9 mouse cellular contexts compared by ENCODE assay signal in genomic region chr9:66294980-66295410, GRCm38 (mm10). TPM values are rescaled to one million over a fixed set of nuclear protein-coding genes. Genes with fewer than 3 reads are reported as not detected.
DNase-seq lines count a peak whose midpoint lies in the region; ATAC-seq lines count a peak whose summit lies in the region.
"Had no signal": no experiment of that assay in that cellular context is flagged by ENCODE, and none has a peak within 500 bp of the region (broad histone marks: within the 10 kb centered on the region; RNA-seq: fewer than 3 reads in every experiment).

No protein-coding gene starts in this region.

- H3K4me1 ChIP-seq in neural tube, embryonic 11.5 days (ENCODE audit: control insufficient read depth, insufficient read depth, low read length) = 0 out of 2 replicates have a peak, but pooled peaks cover 4% of the 10 kb centered on the region
- H3K4me1 ChIP-seq in embryonic facial prominence, embryonic 14.5 days (ENCODE audit: control insufficient read depth, insufficient read depth, low read length) = no peaks in the 10 kb centered on the region
- peaks cover 5% of the 10 kb centered on the region; the same call in 1 of the 2 replicates for H3K4me1 ChIP-seq in hindbrain, embryonic 15.5 days (replicated peaks)
- H3K4me1 ChIP-seq: stomach, embryonic 15.5 days had no signal

- no peak for ATAC-seq in neural tube, embryonic 11.5 days (ENCODE audit: insufficient read depth, low FRiP score, low TSS enrichment)
- ATAC-seq in embryonic facial prominence, embryonic 14.5 days (ENCODE audit: low read depth) = peak; percentile 60
- 0 out of 2 replicates have a peak, but pooled peaks have one; percentile 27 for ATAC-seq in hindbrain, embryonic 15.5 days (ENCODE audit: low FRiP score, low read depth)

- no peak overlapping the region for H3K4me3 ChIP-seq in neural tube, embryonic 11.5 days (ENCODE audit: low read depth, low read length)
- H3K4me3 ChIP-seq in embryonic facial prominence, embryonic 14.5 days (ENCODE audit: low read depth, low read length) = no peak overlapping the region
- no peak overlapping the region for H3K4me3 ChIP-seq in hindbrain, embryonic 15.5 days
- H3K4me3 ChIP-seq: stomach, embryonic 15.5 days had no signal

- 4% methylated on average over 3 of the region's 3 CpGs for WGBS in neural tube, embryonic 11.5 days
- WGBS in embryonic facial prominence, embryonic 14.5 days = 4% methylated on average over 3 of the region's 3 CpGs
- WGBS in hindbrain, embryonic 15.5 days = 5% methylated on average over 3 of the region's 3 CpGs

- peak overlapping the region; percentile 49; the same call in 1 of the 2 replicates for H3K27ac ChIP-seq in neural tube, embryonic 11.5 days (ENCODE audit: low read depth, low read length)
- no peak overlapping the region for H3K27ac ChIP-seq in embryonic facial prominence, embryonic 14.5 days (replicated peaks; ENCODE audit: low read depth, low read length)
- no peak overlapping the region for H3K27ac ChIP-seq in hindbrain, embryonic 15.5 days (replicated peaks)
- H3K27ac ChIP-seq: stomach, embryonic 15.5 days had no signal

- H3K4me2 ChIP-seq in neural tube, embryonic 11.5 days (ENCODE audit: low read depth) = no peak overlapping the region; the same call in 1 of the 2 replicates
- no peak overlapping the region for H3K4me2 ChIP-seq in embryonic facial prominence, embryonic 14.5 days (ENCODE audit: low read depth, low read length)
- H3K4me2 ChIP-seq in hindbrain, embryonic 15.5 days = no peak overlapping the region
- H3K4me2 ChIP-seq: stomach, embryonic 15.5 days had no signal

- DNase-seq in neural tube, embryonic 11.5 days (ENCODE audit: low spot score) = peak; percentile 28
- DNase-seq in neural tube, embryonic 10.5 days (ENCODE audit: extremely low spot score, low spot score) = no peak
- DNase-seq in embryonic facial prominence, embryonic 14.5 days (ENCODE audit: low spot score) = peak; percentile 13
- peak; percentile 13 for DNase-seq in retina, embryonic 14.5 days (ENCODE audit: low spot score)
- DNase-seq in thymus, postnatal 25 days = no peak
- no peak for DNase-seq in layer of hippocampus, postnatal 36 days
- DNase-seq in urinary bladder, postnatal 4 days (ENCODE audit: low spot score in 2 of 2) = no peak

- H3K36me3 ChIP-seq in neural tube, embryonic 11.5 days (ENCODE audit: control insufficient read depth, insufficient read depth, low read length) = no peaks in the 10 kb centered on the region
- H3K36me3 ChIP-seq in embryonic facial prominence, embryonic 14.5 days (ENCODE audit: control insufficient read depth, insufficient read depth, low read length) = no peaks in the 10 kb centered on the region
- H3K36me3 ChIP-seq in hindbrain, embryonic 15.5 days = no peaks in the 10 kb centered on the region
- H3K36me3 ChIP-seq: stomach, embryonic 15.5 days had no signal

- H3K9ac ChIP-seq in neural tube, embryonic 11.5 days (ENCODE audit: low read length) = no peak overlapping the region; the same call in 1 of the 2 replicates
- no peak overlapping the region for H3K9ac ChIP-seq in embryonic facial prominence, embryonic 14.5 days (ENCODE audit: low read depth, low read length)
- H3K9ac ChIP-seq in hindbrain, embryonic 15.5 days = no peak overlapping the region
- H3K9ac ChIP-seq: stomach, embryonic 15.5 days had no signal

- no peaks in the 10 kb centered on the region for H3K9me3 ChIP-seq in neural tube, embryonic 11.5 days (ENCODE audit: control insufficient read depth, low read length)
- H3K9me3 ChIP-seq in embryonic facial prominence, embryonic 14.5 days (ENCODE audit: control insufficient read depth, low read length) = no peaks in the 10 kb centered on the region
- H3K9me3 ChIP-seq in hindbrain, embryonic 15.5 days = no peaks in the 10 kb centered on the region
- H3K9me3 ChIP-seq: stomach, embryonic 15.5 days had no signal

- H3K27me3 ChIP-seq in neural tube, embryonic 11.5 days (ENCODE audit: control insufficient read depth, insufficient read depth, low read length) = no peaks in the 10 kb centered on the region
- no peaks in the 10 kb centered on the region for H3K27me3 ChIP-seq in embryonic facial prominence, embryonic 14.5 days (replicated peaks; ENCODE audit: control insufficient read depth, insufficient read depth, low read length)
- no peaks in the 10 kb centered on the region for H3K27me3 ChIP-seq in hindbrain, embryonic 15.5 days
- H3K27me3 ChIP-seq: stomach, embryonic 15.5 days had no signal

RNA-seq across cellular contexts. Expression of gene Herc1, which starts 55.3 kb away (rescaled TPM):
- polyA plus RNA-seq in neural tube, embryonic 11.5 days (2014; fragmentation: Nextera tagmentation; extraction: Ambion mirVana) = 37.6 and 38.2 TPM in 2 replicates
- 20.0 and 22.6 TPM in 2 replicates for polyA plus RNA-seq in embryonic facial prominence, embryonic 14.5 days (2014; fragmentation: Nextera tagmentation; extraction: Ambion mirVana)
- 42.6 and 44.1 TPM in 2 replicates for polyA plus RNA-seq in hindbrain, embryonic 15.5 days (2015; fragmentation: Nextera tagmentation; extraction: Ambion mirVana)
- total RNA-seq in layer of hippocampus, postnatal 36 days (2021) = 100 to 1,000 TPM; 106 to 113 TPM

Comparison
In these comparisons a context has a peak if more than half of its experiments do, and no peak if none do; other contexts are left out.
1. DNase-seq: peak in neural tube, embryonic 11.5 days (single experiment), embryonic facial prominence, embryonic 14.5 days (single experiment) and retina, embryonic 14.5 days (single experiment); none in neural tube, embryonic 10.5 days (single experiment), thymus, postnatal 25 days (single experiment), layer of hippocampus, postnatal 36 days (0 of 2) and urinary bladder, postnatal 4 days (0 of 2).